Mouse (Mus musculus): ENCODE results near the gene Pfkfb1.

Gene Pfkfb1

DNA sequence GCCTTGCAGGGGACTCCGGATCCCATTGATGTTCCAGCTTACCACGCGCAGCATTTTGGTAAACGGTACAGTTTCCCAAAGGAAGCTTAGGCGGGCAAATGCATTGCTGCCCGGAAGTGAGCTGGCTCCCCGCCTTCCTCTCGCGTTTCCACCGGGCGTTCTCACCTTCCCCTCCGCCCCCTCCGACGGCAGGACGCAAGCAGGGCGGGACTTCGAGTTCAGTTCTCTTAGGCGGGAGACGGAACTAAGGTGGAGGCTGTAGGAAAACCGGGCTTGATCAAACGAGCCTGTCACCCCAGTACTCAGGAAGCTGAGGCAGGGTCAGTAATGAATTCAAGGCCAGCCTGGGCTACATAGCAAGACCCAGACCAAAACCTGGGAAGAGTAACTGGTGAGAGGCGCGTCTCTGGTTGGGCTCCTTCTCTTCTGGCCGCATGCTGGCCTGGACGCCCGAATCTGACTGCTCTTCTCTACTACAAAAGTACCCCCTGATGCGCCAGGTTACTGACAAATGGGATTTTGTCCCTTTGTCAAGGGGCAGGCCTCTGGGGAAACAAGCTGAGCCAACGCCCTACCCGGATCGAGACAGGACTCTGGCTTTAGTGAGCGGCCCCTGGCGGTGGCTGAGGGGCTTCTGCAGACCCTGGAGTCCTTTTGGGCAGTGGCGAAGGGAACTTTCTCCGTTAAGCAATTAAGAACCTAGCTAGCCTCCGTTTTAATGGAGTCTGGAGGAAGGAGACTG, at the start of gene Pfkfb1:
Gene Pfkfb1 (plus strand): TSS at position 207 of the 742 bp plus-strand sequence.
- peak; percentile 71 for DNase-seq

GRCm38 (mm10) chrX:150540111-150540510, 47.9 kb upstream of the Pfkfb1 start:
- DNase-seq: no peak

- DNase-seq: no peak
Observed at GRCm38 (mm10) chrX:150541684-150542083, 46.3 kb upstream of the Pfkfb1 start.

DNA sequence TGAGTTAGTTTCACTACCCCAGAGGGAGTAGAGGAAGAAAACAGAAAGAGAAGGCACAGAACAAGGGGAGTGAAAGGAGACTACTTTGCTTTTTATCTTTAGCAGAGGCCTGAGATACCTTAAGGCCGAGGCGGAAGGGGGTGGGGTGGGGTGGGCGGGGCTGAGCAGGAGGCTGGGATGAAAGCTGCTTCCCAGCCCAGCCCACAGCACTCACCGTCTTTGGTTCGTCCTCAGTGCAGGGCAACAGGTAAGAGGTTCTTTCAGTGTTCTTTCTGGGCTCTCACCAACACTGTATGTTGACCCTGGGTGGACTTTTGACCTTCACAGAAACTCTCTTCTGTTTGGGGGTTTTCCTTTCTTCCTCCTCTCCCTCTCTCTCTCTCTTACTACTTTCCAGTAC, 40.8 kb upstream of the Pfkfb1 start, which contains the start of gene Alas2:
Gene Alas2 (plus strand): TSS at position 137 of the 400 bp plus-strand sequence.
- DNase-seq: no peak

- no peak for DNase-seq
Observed at GRCm38 (mm10) chrX:150549639-150550038, 38.4 kb upstream of the Pfkfb1 start.

- DNase-seq: no peak
Observed at GRCm38 (mm10) chrX:150551986-150552385, 36.0 kb upstream of the Pfkfb1 start.

GRCm38 (mm10) chrX:150554032-150554431, 34.0 kb upstream of the Pfkfb1 start:
- DNase-seq: no peak

- DNase-seq: no peak
Observed at GRCm38 (mm10) chrX:150564644-150565357, 23.2 kb upstream of the Pfkfb1 start.

DNA sequence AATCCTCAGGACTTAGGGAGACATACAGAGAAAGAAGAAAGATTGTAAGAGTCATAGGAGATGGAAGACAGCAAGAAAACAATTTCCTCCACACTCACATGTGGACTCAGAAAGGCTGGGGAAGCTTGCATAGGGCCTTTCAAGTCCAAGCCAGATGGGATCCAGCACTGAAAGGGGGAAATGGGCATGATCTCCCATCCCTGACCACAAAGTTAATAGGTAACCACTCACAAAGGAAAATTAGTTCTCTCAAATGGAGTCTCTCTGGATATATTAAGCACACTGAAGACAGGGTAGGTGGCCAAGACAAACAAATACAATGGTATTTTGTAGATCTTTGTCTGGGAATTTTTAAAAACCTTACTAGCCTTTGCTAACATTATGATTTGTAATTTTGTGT, 6.1 kb upstream of the Pfkfb1 start:
- no peak for DNase-seq

DNA sequence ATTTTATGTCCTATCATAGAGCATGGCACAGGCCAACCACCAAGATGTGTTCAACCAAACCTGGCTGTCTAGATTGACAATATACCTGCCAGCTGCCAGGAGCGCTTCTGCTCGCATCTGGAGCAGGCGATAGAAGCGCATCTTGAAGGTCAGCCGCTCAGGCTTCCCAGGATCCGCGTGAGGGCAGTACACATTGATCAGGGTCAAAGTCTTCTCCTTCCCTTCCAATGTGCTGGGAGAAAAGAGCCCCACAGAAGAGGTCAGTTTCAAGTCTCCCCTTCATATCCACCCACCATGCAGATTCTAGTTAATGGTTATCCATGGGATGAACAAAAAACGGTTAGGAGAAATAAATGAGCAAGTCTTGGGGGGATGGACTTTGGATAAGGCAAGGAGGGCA, 2.9 kb upstream of the Pfkfb1 start:
- DNase-seq: no peak

- no peak for DNase-seq
Observed at GRCm38 (mm10) chrX:150589696-150590095, 1.7 kb downstream of the Pfkfb1 start, which contains the start of gene Apex2. Apex2 (minus strand) TSS chrX:150589868.

DNA sequence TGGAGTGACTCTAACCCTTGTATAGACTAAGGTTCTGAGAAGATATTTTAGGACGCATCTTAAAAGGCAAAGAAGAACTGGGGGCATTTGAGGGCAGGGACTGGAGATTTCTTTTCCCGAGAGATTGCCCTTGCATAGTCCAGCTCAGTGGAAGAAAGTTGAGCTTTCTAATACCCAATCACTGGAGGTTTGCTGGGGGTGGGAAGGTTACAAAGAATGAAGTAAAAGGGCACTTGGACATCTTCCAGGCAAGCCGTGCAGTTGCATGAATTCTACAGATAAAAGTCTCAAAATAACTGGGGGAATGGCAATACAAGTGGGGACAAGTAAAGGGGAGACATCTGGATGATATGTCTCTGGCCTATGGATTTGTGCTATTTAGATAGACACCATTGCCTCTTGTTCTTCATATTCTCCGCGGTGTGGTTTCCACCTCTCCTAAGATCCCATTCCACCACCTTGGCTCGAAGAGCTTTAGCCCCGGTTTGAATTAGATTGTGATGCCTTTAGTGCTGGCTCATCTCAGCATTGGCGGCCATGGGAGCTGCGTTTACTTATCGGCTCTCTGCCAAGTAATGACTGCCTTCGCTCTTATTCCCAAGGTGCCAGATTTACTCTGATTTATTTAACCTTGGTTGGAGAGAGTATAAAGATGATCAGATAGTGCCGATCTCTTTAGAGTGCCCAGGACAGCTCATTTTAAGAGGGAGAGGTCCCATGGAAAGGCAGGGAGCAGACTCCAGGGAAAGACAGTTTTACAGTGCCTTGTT, 5.4 kb downstream of the Pfkfb1 start:
- DNase-seq: no peak

DNA sequence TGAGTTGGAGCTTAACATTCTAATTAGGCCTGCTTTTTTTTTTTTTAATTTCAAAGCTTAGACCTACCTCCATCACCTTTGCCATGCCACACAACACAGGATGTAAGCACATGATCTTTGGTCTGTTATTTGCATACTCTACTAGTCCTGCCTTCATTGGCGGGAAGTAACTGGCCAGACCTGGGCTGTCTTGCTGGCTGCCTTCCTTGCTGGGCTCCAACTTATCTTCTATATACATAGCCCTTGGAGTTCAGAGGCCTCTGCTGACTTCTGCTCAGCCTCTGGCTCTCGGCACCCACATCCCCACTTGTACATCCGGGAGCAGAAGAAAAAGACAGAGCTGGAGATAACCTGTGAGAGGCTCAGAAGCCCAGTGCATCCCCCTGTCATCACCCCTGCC, 6.1 kb downstream of the Pfkfb1 start:
- no peak for DNase-seq

DNA sequence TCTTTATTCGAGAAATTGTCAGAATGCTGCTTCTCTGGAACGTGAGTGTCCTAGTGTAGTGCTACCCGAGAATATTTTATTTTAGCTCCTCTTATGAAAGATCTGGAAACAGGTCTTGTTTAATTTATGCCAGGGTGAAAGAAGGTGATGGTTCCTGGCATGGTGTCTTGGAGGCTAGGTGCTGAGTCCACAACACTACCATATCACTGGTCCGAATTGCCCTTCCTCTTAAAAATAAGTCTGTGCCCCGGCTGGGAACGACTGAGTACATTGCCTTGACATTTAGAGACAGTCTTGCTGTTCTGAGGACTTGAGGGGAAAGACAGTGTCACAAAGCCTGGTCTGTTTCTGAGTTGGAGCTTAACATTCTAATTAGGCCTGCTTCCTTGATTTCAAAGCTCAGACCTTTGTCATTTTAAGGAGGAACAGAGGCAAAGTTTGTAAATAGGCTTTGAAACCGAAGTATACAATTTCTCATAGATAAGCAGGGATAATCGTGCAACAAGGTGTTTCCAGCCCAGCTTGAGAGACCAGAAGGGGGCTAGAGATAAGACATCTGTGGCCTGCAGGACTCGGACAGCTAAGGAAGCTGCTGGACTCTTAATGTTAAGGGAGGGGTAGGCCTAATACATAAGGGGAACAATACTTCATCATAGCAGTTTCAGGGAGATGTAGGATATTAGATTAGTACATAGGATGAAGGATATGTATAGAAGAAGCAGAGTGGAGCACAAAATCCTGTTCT, 7.2 kb downstream of the Pfkfb1 start:
- no peak for DNase-seq

- DNase-seq: no peak
Observed at GRCm38 (mm10) chrX:150598882-150599281, 10.9 kb downstream of the Pfkfb1 start.

- DNase-seq: no peak
Observed at GRCm38 (mm10) chrX:150636421-150636820, 48.4 kb downstream of the Pfkfb1 start.

- DNase-seq: peak; percentile 42
Observed at GRCm38 (mm10) chrX:150656122-150656907, 68.3 kb downstream of the Pfkfb1 start.

- peak; percentile 47 for DNase-seq
Observed at GRCm38 (mm10) chrX:150656908-150657796, 69.1 kb downstream of the Pfkfb1 start, which contains the start of gene Tro. Tro (minus strand) TSS chrX:150657583.

- DNase-seq: no peak
Observed at GRCm38 (mm10) chrX:150657797-150658118, 69.7 kb downstream of the Pfkfb1 start.

DNA sequence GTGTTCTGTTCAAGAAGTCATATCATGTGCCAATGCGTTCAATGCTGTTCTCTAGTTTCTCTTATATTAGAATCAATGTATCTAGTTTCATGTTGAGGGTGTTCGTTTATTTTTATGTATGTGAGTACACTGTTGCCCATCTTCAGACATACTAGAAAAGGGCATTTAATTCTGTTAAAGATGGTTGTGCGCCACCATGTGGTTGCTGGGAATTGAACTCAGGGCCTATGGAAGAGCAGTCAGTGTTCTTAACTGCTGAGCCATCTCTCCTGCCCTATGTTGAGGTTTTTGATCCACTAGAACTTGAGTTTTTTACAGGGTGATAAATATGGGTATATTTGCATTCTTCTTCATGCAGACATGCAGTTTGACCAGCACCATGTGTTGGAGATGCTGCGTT, 74.8 kb downstream of the Pfkfb1 start:
- DNase-seq: no peak

- DNase-seq: no peak
Observed at GRCm38 (mm10) chrX:150677505-150677904, 89.5 kb downstream of the Pfkfb1 start.
